Mouse (Mus musculus) brain, embryonic 14.5 days (tissue): Measurements from ENCODE around the gene Gnai1. TPM values are rescaled to one million over a fixed set of nuclear protein-coding genes. Genes with fewer than 3 reads are reported as not detected.

Experiments used
- DNase-seq: peaks from one replicate; pipeline ENCODE4 v3.0.0-alpha.2; 2011; ENCODE audit warnings: low read depth
- CTCF ChIP-seq: fragments of 200-500 bp; IDR thresholded peaks from 2 replicates; pipeline ENCODE4 v1.5.1; 2012; ENCODE audit warnings: inconsistent platforms, mild to moderate bottlenecking, moderate library complexity, borderline replicate concordance; ENCODE audit not compliant: insufficient read depth, insufficient read length; ENCODE audit errors: extremely low read depth
- POLR2A ChIP-seq: fragments of 200-500 bp; IDR thresholded peaks from 2 replicates; pipeline ENCODE4 v1.6.1; 2012; ENCODE audit warnings: mild to moderate bottlenecking, inconsistent platforms, borderline replicate concordance; ENCODE audit not compliant: poor library complexity, insufficient read depth, insufficient read length, severe bottlenecking; ENCODE audit errors: extremely low read depth
- polyA plus RNA-seq: library from polyadenylated mRNA; depleted of rRNA; stranded (reverse); fragments of >200 nt; gene quantifications from 2 replicates; pipeline ENCODE4 v1.2.3, GENCODE M21; 2012

The Gnai1 gene
- polyA plus RNA-seq, 1 experiment: 43.4 TPM

DNA sequence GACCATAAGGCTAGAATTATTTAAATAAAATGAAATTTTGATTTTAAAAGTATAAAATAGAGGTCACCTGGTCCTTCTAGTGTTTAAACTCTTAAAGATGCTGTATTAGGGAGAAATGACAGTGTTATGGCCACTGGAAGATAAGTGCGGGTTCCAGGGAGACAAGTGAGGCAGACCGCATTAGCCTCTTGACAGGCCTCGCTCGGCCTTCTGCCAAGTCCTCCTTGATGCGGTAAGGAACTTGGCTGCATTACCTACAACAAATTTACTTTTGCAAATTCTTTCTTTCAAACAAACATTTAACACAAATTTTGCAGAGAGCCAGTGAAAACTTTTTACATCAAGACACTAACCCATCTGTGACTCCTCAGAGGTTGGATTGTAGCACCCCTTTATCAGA lies 27.9 kb downstream of the Gnai1 start:
- no peak for DNase-seq
- TF ChIP-seq CTCF (no peak), POLR2A (no peak)

GRCm38 (mm10) chr5:18330726-18331125 lies 29.4 kb downstream of the Gnai1 start:
- DNase-seq: peak; percentile 18
- TF ChIP-seq POLR2A: no peak
- no peak for TF ChIP-seq CTCF

DNA sequence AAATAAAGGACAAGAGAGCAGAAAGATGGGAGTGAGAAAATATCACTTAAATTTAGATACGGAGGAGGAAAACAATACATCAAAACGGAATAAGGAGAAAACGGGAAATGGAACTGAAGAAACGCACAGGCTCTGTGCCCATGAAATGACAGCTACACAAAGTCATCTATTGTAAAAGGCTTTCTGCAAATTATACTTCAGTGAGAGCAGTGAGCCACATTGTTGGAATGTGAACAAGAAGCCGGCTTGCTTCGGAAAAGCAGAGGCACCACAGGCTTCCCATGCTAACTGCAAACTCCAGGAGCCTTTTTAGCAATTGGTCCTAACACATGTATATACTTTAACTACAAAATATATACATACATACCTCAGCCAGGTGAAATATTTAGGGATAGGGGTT lies 34.0 kb downstream of the Gnai1 start:
- DNase-seq: peak; percentile 38
- TF ChIP-seq CTCF: no peak
- TF ChIP-seq POLR2A: no peak

DNA sequence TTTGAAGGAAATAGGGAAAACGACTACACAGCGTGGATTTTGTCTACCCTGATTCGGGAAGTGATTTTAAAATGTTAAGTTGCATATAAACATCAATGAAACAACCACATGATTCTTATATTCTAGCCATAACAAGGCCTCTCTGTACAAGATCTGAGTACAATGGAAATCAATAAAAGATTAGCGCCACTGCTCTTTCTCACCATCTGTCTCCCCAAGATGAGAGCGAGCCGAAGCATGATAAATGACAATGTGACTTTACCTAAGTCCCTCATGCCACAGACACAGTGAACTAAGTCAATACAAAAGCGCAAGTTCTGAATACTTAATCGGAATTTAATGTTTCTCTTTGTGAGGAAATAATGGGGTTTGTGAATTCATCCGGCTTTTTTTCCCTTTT lies 36.6 kb downstream of the Gnai1 start:
- DNase-seq: peak; percentile 21
- TF ChIP-seq CTCF: no peak
- TF ChIP-seq POLR2A: no peak

- TF ChIP-seq POLR2A (no peak), CTCF (no peak)
- DNase-seq: peak; percentile 18
These were observed 38.5 kb downstream of the Gnai1 start for GRCm38 (mm10) chr5:18321661-18322060.

GRCm38 (mm10) chr5:18318846-18319245 lies 41.3 kb downstream of the Gnai1 start:
- no peak for TF ChIP-seq CTCF
- no peak for TF ChIP-seq POLR2A

GRCm38 (mm10) chr5:18307229-18307804 lies 52.8 kb downstream of the Gnai1 start:
- no peak for TF ChIP-seq POLR2A
- TF ChIP-seq CTCF: no peak
- no peak for DNase-seq

More at GRCm38 (mm10) chr5:18318846-18319245, 41.3 kb downstream of the Gnai1 start:
- no peak for DNase-seq

DNA sequence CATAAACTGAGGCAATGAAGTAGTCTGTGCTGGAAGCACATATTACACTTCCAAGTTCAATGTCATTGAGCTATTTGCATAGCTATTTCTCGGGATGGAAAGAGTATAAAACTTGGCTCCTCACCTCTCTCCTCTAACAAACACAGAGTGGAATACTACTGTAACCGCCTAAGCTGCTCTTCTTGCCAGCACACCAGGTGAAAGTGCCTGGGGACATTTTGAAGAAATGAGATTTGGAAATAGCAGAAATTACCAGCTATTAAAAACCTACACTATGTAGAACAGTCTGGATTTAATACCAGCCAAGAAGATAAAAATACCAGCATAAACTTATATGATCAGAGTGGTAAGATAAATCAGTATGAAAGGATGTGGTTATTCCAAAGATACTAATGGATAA lies 63.6 kb downstream of the Gnai1 start:
- TF ChIP-seq POLR2A (no peak), CTCF (no peak)
- DNase-seq: no peak

DNA sequence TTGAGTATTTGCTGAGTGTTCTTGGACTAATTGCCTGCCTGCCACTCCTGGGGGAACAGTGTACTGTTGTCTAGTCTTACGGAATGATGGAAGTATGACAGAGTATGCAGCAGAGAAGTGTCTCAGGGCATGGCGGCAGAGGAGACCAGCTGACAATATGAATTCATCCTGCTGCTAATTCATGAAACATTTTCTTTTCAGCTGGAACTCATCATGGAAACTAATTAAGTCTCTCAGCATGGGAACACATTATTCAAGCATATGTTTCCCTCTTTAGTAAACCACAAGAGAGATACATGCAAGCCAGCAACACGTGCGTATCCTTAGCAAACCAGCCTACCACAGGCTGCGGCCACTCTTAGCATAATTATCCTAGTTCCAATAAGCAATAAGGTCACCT lies 67.4 kb downstream of the Gnai1 start:
- peak; percentile 77 for DNase-seq
- TF ChIP-seq POLR2A (no peak), CTCF (no peak)

GRCm38 (mm10) chr5:18289530-18289929 lies 70.6 kb downstream of the Gnai1 start:
- no peak for TF ChIP-seq CTCF
- no peak for TF ChIP-seq POLR2A
- DNase-seq: peak; percentile 78

DNA sequence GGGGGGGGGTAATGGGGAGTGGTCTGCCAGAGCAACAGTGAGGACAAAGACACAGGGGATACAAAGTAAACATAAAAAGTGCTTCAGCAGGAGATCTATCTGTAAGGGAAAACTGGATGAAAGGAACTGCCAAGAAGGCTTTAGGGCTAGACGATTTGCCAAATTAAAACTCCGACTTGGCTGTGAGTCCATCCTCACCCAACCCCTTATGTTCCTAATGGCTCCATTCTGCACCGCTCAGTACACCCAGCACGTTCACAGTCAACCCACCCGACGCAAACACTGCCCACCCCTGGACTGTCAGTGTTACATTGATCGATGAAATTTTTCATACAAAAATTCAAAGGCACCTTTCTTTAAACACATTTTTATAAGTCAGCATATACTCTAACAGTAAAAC lies 71.5 kb downstream of the Gnai1 start:
- peak; percentile 81 for DNase-seq
- no peak for TF ChIP-seq POLR2A
- no peak for TF ChIP-seq CTCF

- DNase-seq: peak; percentile 50
- TF ChIP-seq CTCF (no peak), POLR2A (no peak)
These were observed 72.1 kb downstream of the Gnai1 start for GRCm38 (mm10) chr5:18288079-18288478.

GRCm38 (mm10) chr5:18282095-18282494 lies 78.1 kb downstream of the Gnai1 start:
- no peak for DNase-seq
- no peak for TF ChIP-seq CTCF
- TF ChIP-seq POLR2A: no peak
